Mouse (Mus musculus) myocyte (in vitro differentiated cells): Measurements from ENCODE around the gene Tsnax.

Source experiments
- CEBPB ChIP-seq: IDR thresholded peaks from 2 replicates; pipeline ENCODE4 v1.6.1; 2011; ENCODE audit warnings: mild to moderate bottlenecking, moderate library complexity; ENCODE audit not compliant: poor library complexity, insufficient read depth, severe bottlenecking
- E2F4 ChIP-seq: IDR thresholded peaks from one replicate; pipeline ENCODE4 v1.6.1; 2011; ENCODE audit warnings: mild to moderate bottlenecking, control low read depth, moderate library complexity; ENCODE audit not compliant: insufficient read depth
- MAX ChIP-seq: IDR thresholded peaks from one replicate; pipeline ENCODE4 v1.6.1; 2011; ENCODE audit warnings: low read depth, mild to moderate bottlenecking, control low read depth
- POLR2A ChIP-seq: IDR thresholded peaks from one replicate; pipeline ENCODE4 v1.6.1; 2011; ENCODE audit warnings: low read depth, mild to moderate bottlenecking, control low read depth, moderate library complexity; ENCODE audit not compliant: insufficient read length
- REST ChIP-seq: IDR thresholded peaks from one replicate; pipeline ENCODE4 v1.6.1; 2011; ENCODE audit warnings: mild to moderate bottlenecking, control low read depth, moderate library complexity; ENCODE audit not compliant: insufficient read depth, insufficient read length
- TCF12 ChIP-seq: IDR thresholded peaks from one replicate; pipeline ENCODE4 v1.6.1; 2011; ENCODE audit warnings: mild to moderate bottlenecking, control low read depth; ENCODE audit not compliant: poor library complexity, insufficient read depth, severe bottlenecking
- TCF3 ChIP-seq: IDR thresholded peaks from one replicate; pipeline ENCODE4 v1.6.1; 2011; ENCODE audit warnings: low read depth, control low read depth; ENCODE audit not compliant: insufficient read length
- USF1 ChIP-seq: IDR thresholded peaks from one replicate; pipeline ENCODE4 v1.6.1; 2011; ENCODE audit warnings: low read depth, mild to moderate bottlenecking, control low read depth, moderate library complexity

DNA sequence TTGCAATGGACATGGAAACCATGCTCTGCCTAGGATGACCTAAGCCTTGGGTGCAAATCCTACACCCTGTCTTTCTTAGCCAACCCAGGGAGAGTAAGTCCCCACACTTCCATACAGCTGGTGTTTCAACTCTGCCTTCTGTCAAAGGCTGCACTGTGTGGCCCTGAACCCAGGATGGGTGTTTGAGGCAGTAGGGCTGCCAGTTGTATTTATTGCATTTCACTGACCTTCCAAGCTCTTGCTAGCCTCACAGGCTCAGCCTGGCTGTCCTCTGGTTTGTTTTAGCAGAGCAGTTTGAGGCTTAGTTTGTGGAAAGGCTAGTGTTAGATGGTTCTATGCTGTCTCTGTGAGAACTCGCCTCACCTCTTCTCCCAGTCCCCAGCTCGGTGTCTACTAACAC is 61.8 kb downstream of the Tsnax start:
- TF ChIP-seq CEBPB (no peak), POLR2A (no peak), E2F4 (no peak), REST (no peak), TCF12 (no peak), USF1 (no peak), MAX (no peak), TCF3 (no peak)
